Mouse (Mus musculus) CH12.LX (cell line): ENCODE results near the gene Sowaha. TPM values are rescaled to one million over a fixed set of nuclear protein-coding genes. Genes with fewer than 3 reads are reported as not detected.

Experiments
- DNase-seq: peaks from one replicate; pipeline ENCODE4 v3.0.0-alpha.2; 2013; ENCODE audit errors: extremely low read depth
- H3K27ac ChIP-seq: 2 replicates; pipeline ENCODE4 v1.5.1; 2012; ENCODE audit warnings: low read depth, mild to moderate bottlenecking, control low read depth, moderate library complexity; ENCODE audit not compliant: insufficient read depth
- H3K27me3 ChIP-seq: replicated peaks from 2 replicates; pipeline ENCODE3; 2012; ENCODE audit warnings: inconsistent platforms
- H3K36me3 ChIP-seq, 2 experiments: replicated peaks in 1 of 2; 2 replicates each; pipeline versions ENCODE3 to v1.6.1; 2012; ENCODE audit warnings: inconsistent platforms in 1 of 2, low read length in 1 of 2, mild to moderate bottlenecking in 1 of 2, mixed read lengths in 1 of 2, moderate library complexity in 1 of 2; ENCODE audit not compliant: control insufficient read depth in 1 of 2, insufficient read depth in 1 of 2
- H3K4me1 ChIP-seq, 2 experiments: 2 replicates each; pipeline ENCODE4 v1.6.1; 2012; ENCODE audit warnings: inconsistent platforms in 1 of 2, moderate library complexity in 1 of 2; ENCODE audit not compliant: insufficient read depth in 2 of 2, control insufficient read depth in 1 of 2
- H3K4me2 ChIP-seq: 2 replicates; pipeline ENCODE4 v1.6.1; 2012; ENCODE audit warnings: low read depth, mild to moderate bottlenecking, control low read depth; ENCODE audit not compliant: poor library complexity, insufficient read depth, severe bottlenecking
- H3K4me3 ChIP-seq, 3 experiments: fragments of 150-350 bp in 1 of 3; sonication (generic) in 1 of 3; replicated peaks in 1 of 3; 2 replicates each; pipeline versions ENCODE3 to v1.5.1; 2011 to 2012; ENCODE audit warnings: low read depth in 2 of 3, low read length in 2 of 3, mild to moderate bottlenecking in 2 of 3, moderate library complexity in 2 of 3, control low read depth in 1 of 3, improper control_type of control experiment in 1 of 3, inconsistent platforms in 1 of 3, mixed read lengths in 1 of 3; ENCODE audit not compliant: poor library complexity in 1 of 3
- H3K79me2 ChIP-seq: replicated peaks from 2 replicates; pipeline ENCODE4 v1.6.1; 2012; ENCODE audit warnings: mild to moderate bottlenecking, moderate library complexity; ENCODE audit not compliant: control insufficient read depth, poor library complexity, insufficient read depth, severe bottlenecking; ENCODE audit errors: extremely low read depth
- H3K9ac ChIP-seq: 2 replicates; pipeline ENCODE4 v1.6.1; 2012; ENCODE audit warnings: low read depth, mild to moderate bottlenecking, control low read depth, moderate library complexity; ENCODE audit not compliant: insufficient read depth
- H3K9me3 ChIP-seq: replicated peaks from 2 replicates; pipeline ENCODE3; 2012; ENCODE audit warnings: low read length, inconsistent platforms, mixed read lengths
- CHD1 ChIP-seq: IDR thresholded peaks from 2 replicates; pipeline ENCODE4 v1.6.1; 2012; ENCODE audit warnings: low read depth, low read length, improper control_type of control experiment, inconsistent platforms
- CHD2 ChIP-seq: IDR thresholded peaks from 2 replicates; pipeline ENCODE4 v1.6.1; 2011; ENCODE audit warnings: low read length, improper control_type of control experiment
- CTCF ChIP-seq, 2 experiments: IDR thresholded peaks in 1 of 2; conservative IDR thresholded peaks in 1 of 2; 2 replicates each; pipeline ENCODE4 v1.5.1; 2011 to 2012; ENCODE audit warnings: low read depth in 2 of 2, low read length in 2 of 2, improper control_type of control experiment in 1 of 2, inconsistent platforms in 1 of 2, mild to moderate bottlenecking in 1 of 2, moderate library complexity in 1 of 2
- E2F4 ChIP-seq: IDR thresholded peaks from 2 replicates; pipeline ENCODE4 v1.6.1; 2011; ENCODE audit warnings: low read depth, low read length, improper control_type of control experiment; ENCODE audit not compliant: insufficient replicate concordance
- ELF1 ChIP-seq: IDR thresholded peaks from 2 replicates; pipeline ENCODE4 v1.6.1; 2014; ENCODE audit warnings: low read depth, mild to moderate bottlenecking, inconsistent platforms, low read length, improper control_type of control experiment
- EP300 ChIP-seq: IDR thresholded peaks from 2 replicates; pipeline ENCODE4 v1.6.1; 2011; ENCODE audit warnings: low read length, improper control_type of control experiment
- HCFC1 ChIP-seq: IDR thresholded peaks from 2 replicates; pipeline ENCODE4 v1.6.1; 2012; ENCODE audit warnings: low read depth, mild to moderate bottlenecking, inconsistent platforms, low read length, improper control_type of control experiment
- JUND ChIP-seq: conservative IDR thresholded peaks from 2 replicates; pipeline ENCODE4 v1.6.1; 2011; ENCODE audit warnings: low read depth, low read length, improper control_type of control experiment
- KAT2A ChIP-seq: IDR thresholded peaks from 2 replicates; pipeline ENCODE4 v1.6.1; 2012; ENCODE audit warnings: low read length, improper control_type of control experiment, inconsistent platforms; ENCODE audit not compliant: insufficient replicate concordance
- MAFK ChIP-seq: IDR thresholded peaks from 2 replicates; pipeline ENCODE4 v1.6.1; 2011; ENCODE audit warnings: low read length, improper control_type of control experiment; ENCODE audit not compliant: insufficient replicate concordance
- MAX ChIP-seq: IDR thresholded peaks from 2 replicates; pipeline ENCODE4 v1.6.1; 2011; ENCODE audit warnings: low read length, improper control_type of control experiment
- MEF2A ChIP-seq: IDR thresholded peaks from 2 replicates; pipeline ENCODE4 v1.6.1; 2014; ENCODE audit warnings: low read depth, mild to moderate bottlenecking, inconsistent platforms, low read length, improper control_type of control experiment, borderline replicate concordance
- MYC ChIP-seq: IDR thresholded peaks from 2 replicates; pipeline ENCODE4 v1.6.1; 2011; ENCODE audit warnings: low read depth, mild to moderate bottlenecking, improper control_type of control experiment, low read length
- NELFE ChIP-seq: IDR thresholded peaks from 2 replicates; pipeline ENCODE4 v1.6.1; 2011; ENCODE audit warnings: low read depth, low read length, improper control_type of control experiment
- POLR2A ChIP-seq: IDR thresholded peaks from 2 replicates; pipeline ENCODE4 v1.6.1; 2011; ENCODE audit warnings: low read depth, mild to moderate bottlenecking, improper control_type of control experiment, low read length
- POLR2AphosphoS2 ChIP-seq: IDR thresholded peaks from 2 replicates; pipeline ENCODE4 v1.6.1; 2011; ENCODE audit warnings: low read depth, low read length, improper control_type of control experiment
- RAD21 ChIP-seq: IDR thresholded peaks from 2 replicates; pipeline ENCODE4 v1.6.1; 2011; ENCODE audit warnings: low read depth, mild to moderate bottlenecking, low read length, improper control_type of control experiment, moderate library complexity
- RCOR1 ChIP-seq: conservative IDR thresholded peaks from 2 replicates; pipeline ENCODE4 v1.6.1; 2012; ENCODE audit warnings: low read depth, mild to moderate bottlenecking, inconsistent platforms, low read length, improper control_type of control experiment
- SMC3 ChIP-seq: IDR thresholded peaks from 2 replicates; pipeline ENCODE4 v1.6.1; 2011; ENCODE audit warnings: low read depth, low read length, improper control_type of control experiment
- UBTF ChIP-seq: IDR thresholded peaks from 2 replicates; pipeline ENCODE4 v1.6.1; 2012; ENCODE audit warnings: low read depth, mild to moderate bottlenecking, inconsistent platforms, low read length, improper control_type of control experiment, moderate library complexity
- USF2 ChIP-seq: conservative IDR thresholded peaks from 2 replicates; pipeline ENCODE4 v1.6.1; 2011; ENCODE audit warnings: low read depth, low read length, improper control_type of control experiment
- ZC3H11A ChIP-seq: IDR thresholded peaks from 2 replicates; pipeline ENCODE4 v1.6.1; 2012; ENCODE audit warnings: low read depth, mild to moderate bottlenecking, inconsistent platforms, low read length, improper control_type of control experiment
- ZKSCAN1 ChIP-seq: IDR thresholded peaks from 2 replicates; pipeline ENCODE4 v1.6.1; 2012; ENCODE audit warnings: low read depth, inconsistent platforms, low read length, improper control_type of control experiment, borderline replicate concordance
- ZNF384 ChIP-seq: IDR thresholded peaks from 2 replicates; pipeline ENCODE4 v1.6.1; 2012; ENCODE audit warnings: low read depth, low read length, improper control_type of control experiment, inconsistent platforms
- dilution Hi-C: fragments of 300-500 bp; cut with MboI; formaldehyde crosslinking; loops from 2 replicates; pipeline ENCODE4 v1.14.3; 2020; ENCODE audit warnings: low sequenced_read_pairs; ENCODE audit not compliant: extremely low pct_unique_long_range_greater_than_20kb, extremely low pct_ligation_motif_present
- in situ Hi-C: fragments of 300-500 bp; cut with MboI; formaldehyde crosslinking; loops from 3 replicates; pipeline ENCODE4 v1.14.3; 2019; ENCODE audit warnings: low sequenced_read_pairs, low pct_ligation_motif_present, low pct_unique_long_range_greater_than_20kb, mixed read lengths
- polyA plus RNA-seq: library from polyadenylated mRNA; unstranded; fragments of >175 nt; gene quantifications from 2 replicates; pipeline ENCODE4 v1.2.1, GENCODE M21; 2012; ENCODE audit warnings: low read depth; ENCODE audit not compliant: insufficient read length
- total RNA-seq, 2 experiments: library from RNA; depleted of rRNA; stranded (reverse); fragments of 300-350 nt in 1 of 2; fragments of >200 nt in 1 of 2; gene quantifications; 2 replicates each; pipeline ENCODE4 v1.2.3; 2012 to 2014

The Sowaha gene
- total and polyA plus RNA-seq, 3 experiments: not detected

- Histone ChIP-seq H3K27ac (no peak overlapping the region), H3K9ac (no peak overlapping the region), H3K79me2 (no peaks in the 10 kb centered on the region), H3K4me3 (no peak overlapping the region), H3K36me3 (no peaks in the 10 kb centered on the region), H3K4me2 (no peak overlapping the region), H3K4me1 (peaks cover 0 to 3% of the 10 kb centered on the region in 2 experiments; a peak in 1 of 4 replicates), H3K27me3 (no peaks in the 10 kb centered on the region), H3K9me3 (no peaks in the 10 kb centered on the region)
- dilution Hi-C loops: no loop called here
- DNase-seq: no peak
- in situ Hi-C loops: no loop called here
- TF ChIP-seq CTCF (conservative IDR thresholded peaks at IDR 0.05 in 1 of 2, IDR thresholded peaks at IDR 0.05 in 1 of 2; ENCODE audit: low read depth in 2 of 2, low read length in 2 of 2) (no peak), CHD1 (no peak), ZNF384 (no peak), NELFE (no peak), EP300 (no peak), MEF2A (no peak), RAD21 (no peak), ZKSCAN1 (no peak), UBTF (no peak), SMC3 (no peak), ELF1 (no peak), E2F4 (no peak), ZC3H11A (no peak), KAT2A (no peak), POLR2A (no peak), POLR2AphosphoS2 (no peak), MAFK (no peak), CHD2 (no peak), MAX (no peak)
Observed at GRCm38 (mm10) chr11:53441921-53442320, 38.2 kb downstream of the Sowaha start.

DNA sequence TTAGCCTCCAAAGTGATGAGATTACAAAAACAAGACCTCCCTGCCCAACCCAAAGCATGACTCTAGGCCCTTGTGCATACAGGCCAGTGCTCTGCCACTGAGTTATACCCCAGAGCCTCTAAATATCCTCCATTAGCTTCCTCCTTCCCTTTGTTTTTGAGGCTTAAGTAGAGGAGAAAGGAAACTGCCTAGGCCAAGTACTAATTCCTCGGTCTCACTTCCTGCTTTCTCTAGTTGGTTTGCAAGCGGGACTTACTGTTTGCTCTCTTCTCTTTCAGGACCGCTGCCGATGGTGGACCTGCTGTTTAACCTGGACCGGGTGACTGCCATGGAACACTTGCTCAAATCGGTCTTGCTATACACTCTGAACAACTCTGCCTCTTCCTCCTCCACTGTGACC is 43.7 kb downstream of the Sowaha start:
- no peaks in the 10 kb centered on the region for H3K9me3 ChIP-seq
- no peak for DNase-seq
- no peak for TF ChIP-seq NELFE
- no peak for TF ChIP-seq KAT2A
- TF ChIP-seq UBTF: no peak
- TF ChIP-seq MYC: no peak
- TF ChIP-seq MEF2A: no peak
- TF ChIP-seq ZNF384: no peak
- TF ChIP-seq RCOR1: no peak
- TF ChIP-seq CHD2: no peak
- no peak for TF ChIP-seq EP300
- TF ChIP-seq RAD21: no peak
- TF ChIP-seq E2F4: no peak
- TF ChIP-seq HCFC1: no peak
- no peak for TF ChIP-seq ELF1
- TF ChIP-seq JUND: no peak
- TF ChIP-seq SMC3: no peak
- no peak for TF ChIP-seq USF2
- TF ChIP-seq, all 38 proteins: peak for 0
- dilution Hi-C loops: no loop called here
- in situ Hi-C loops: no loop called here
- H3K36me3 ChIP-seq: no peaks in the 10 kb centered on the region
- no peaks in the 10 kb centered on the region for H3K79me2 ChIP-seq
- peaks cover 11 to 19% of the 10 kb centered on the region in 2 experiments for H3K4me1 ChIP-seq
- H3K9ac ChIP-seq: no peak overlapping the region
- H3K4me2 ChIP-seq: no peak overlapping the region
- peaks cover 3% of the 10 kb centered on the region for H3K27me3 ChIP-seq
- H3K4me3 ChIP-seq: no peak overlapping the region
- no peak overlapping the region for H3K27ac ChIP-seq
